Mouse (Mus musculus) embryo, embryonic 11 days (tissue): Measurements from ENCODE around the gene Parp6.
A peak's percentile ranks its signal among the peaks of the same experiment; 100 is the strongest.

ENCODE experiments used
- DNase-seq: peaks from one replicate; pipeline ENCODE4 v3.0.0-alpha.2; 2015

The Parp6 gene

GRCm38 (mm10) chr9:59687416-59688046 is 70.4 kb downstream of the Parp6 start:
- DNase-seq, result no peak

GRCm38 (mm10) chr9:59691635-59692094 is 74.6 kb downstream of the Parp6 start:
- DNase-seq, result peak; percentile 50

- no peak for DNase-seq
Observed at GRCm38 (mm10) chr9:59692145-59692544, 75.1 kb downstream of the Parp6 start.

- peak; percentile 45 for DNase-seq
Observed at GRCm38 (mm10) chr9:59694571-59695450, 77.7 kb downstream of the Parp6 start.

- DNase-seq, result no peak
Observed at GRCm38 (mm10) chr9:59695451-59695813, 78.3 kb downstream of the Parp6 start.

GRCm38 (mm10) chr9:59696381-59696780 is 79.3 kb downstream of the Parp6 start:
- no peak for DNase-seq
